Mouse (Mus musculus): ENCODE data around the gene Cidec. TPM values are rescaled to one million over a fixed set of nuclear protein-coding genes. Genes with fewer than 3 reads are reported as not detected.
A peak's percentile ranks its signal among the peaks of the same experiment; 100 is the strongest.

Cidec gene
- polyA plus RNA-seq, 1 experiment from 2014 or later = 24.4 TPM

GRCm38 (mm10) chr6:113457952-113458534 is 22.5 kb upstream of the Cidec start, which contains the start of gene Il17re:
Gene Il17re (plus strand): TSS chr6:113458484.
- Histone ChIP-seq H3K27me3 (replicated peaks; ENCODE audit: control insufficient read depth, insufficient read depth, low read length) (no peaks in the 10 kb centered on the region), H3K27ac (ENCODE audit: low read length) (no peak within 1 kb of the TSS), H3K9ac (ENCODE audit: low read depth, low read length) (peak within 1 kb of the TSS; percentile 64), H3K36me3 (ENCODE audit: control insufficient read depth, insufficient read depth, low read length) (no peaks in the 10 kb centered on the region), H3K4me2 (ENCODE audit: low read depth, low read length) (peak within 1 kb of the TSS; percentile 30), H3K4me1 (ENCODE audit: control insufficient read depth, insufficient read depth, low read length) (no peaks in the 10 kb centered on the region), H3K4me3 (ENCODE audit: low read length) (peak within 1 kb of the TSS; percentile 27), H3K9me3 (ENCODE audit: control insufficient read depth, low read length) (no peaks in the 10 kb centered on the region)
- no peak for ATAC-seq
- 54% methylated on average over 10 of the region's 10 CpGs for WGBS

- H3K9me3 ChIP-seq (ENCODE audit: control insufficient read depth, low read length) = no peaks in the 10 kb centered on the region
- H3K27ac ChIP-seq (ENCODE audit: low read length) = no peak overlapping the region
- no peaks in the 10 kb centered on the region for H3K4me1 ChIP-seq (ENCODE audit: control insufficient read depth, insufficient read depth, low read length)
- no peaks in the 10 kb centered on the region for H3K27me3 ChIP-seq (replicated peaks; ENCODE audit: control insufficient read depth, insufficient read depth, low read length)
- H3K4me3 ChIP-seq (ENCODE audit: low read length) = no peak overlapping the region
- no peaks in the 10 kb centered on the region for H3K36me3 ChIP-seq (ENCODE audit: control insufficient read depth, insufficient read depth, low read length)
- WGBS = 56% methylated on average over 5 of the region's 5 CpGs
- no peak overlapping the region for H3K9ac ChIP-seq (ENCODE audit: low read depth, low read length)
- peak; percentile 55; the same call in 1 of the 2 replicates for ATAC-seq
- H3K4me2 ChIP-seq (ENCODE audit: low read depth, low read length) = no peak overlapping the region
These were observed 19.4 kb upstream of the Cidec start for GRCm38 (mm10) chr6:113455007-113455406.

GRCm38 (mm10) chr6:113451839-113452238 is 16.3 kb upstream of the Cidec start:
- Histone ChIP-seq H3K4me1 (ENCODE audit: control insufficient read depth, insufficient read depth, low read length) (no peaks in the 10 kb centered on the region), H3K9ac (ENCODE audit: low read depth, low read length) (no peak overlapping the region), H3K27ac (ENCODE audit: low read length) (no peak overlapping the region), H3K9me3 (ENCODE audit: control insufficient read depth, low read length) (no peaks in the 10 kb centered on the region), H3K36me3 (ENCODE audit: control insufficient read depth, insufficient read depth, low read length) (peaks cover 16% of the 10 kb centered on the region; the same call in 1 of the 2 replicates), H3K27me3 (replicated peaks; ENCODE audit: control insufficient read depth, insufficient read depth, low read length) (no peaks in the 10 kb centered on the region), H3K4me2 (ENCODE audit: low read depth, low read length) (no peak overlapping the region), H3K4me3 (ENCODE audit: low read length) (no peak overlapping the region)
- no peak for ATAC-seq
- 70% methylated on average over 2 of the region's 2 CpGs for WGBS

GRCm38 (mm10) chr6:113447639-113448038 is 12.1 kb upstream of the Cidec start:
- Histone ChIP-seq H3K9ac (ENCODE audit: low read depth, low read length) (no peak overlapping the region), H3K27me3 (replicated peaks; ENCODE audit: control insufficient read depth, insufficient read depth, low read length) (no peaks in the 10 kb centered on the region), H3K4me1 (ENCODE audit: control insufficient read depth, insufficient read depth, low read length) (peaks cover 7% of the 10 kb centered on the region; the same call in 1 of the 2 replicates), H3K4me2 (ENCODE audit: low read depth, low read length) (no peak overlapping the region), H3K27ac (ENCODE audit: low read length) (no peak overlapping the region), H3K36me3 (ENCODE audit: control insufficient read depth, insufficient read depth, low read length) (peaks cover 18% of the 10 kb centered on the region; the same call in 1 of the 2 replicates), H3K9me3 (ENCODE audit: control insufficient read depth, low read length) (no peaks in the 10 kb centered on the region), H3K4me3 (ENCODE audit: low read length) (no peak overlapping the region)
- WGBS = 91% methylated on average over 4 of the region's 4 CpGs
- ATAC-seq = no peak

- H3K4me1 ChIP-seq (ENCODE audit: control insufficient read depth, insufficient read depth, low read length) = peaks cover 7% of the 10 kb centered on the region; the same call in 1 of the 2 replicates
- H3K4me2 ChIP-seq (ENCODE audit: low read depth, low read length) = no peak overlapping the region
- peaks cover 18% of the 10 kb centered on the region; the same call in 1 of the 2 replicates for H3K36me3 ChIP-seq (ENCODE audit: control insufficient read depth, insufficient read depth, low read length)
- ATAC-seq = peak; percentile 32
- no peak overlapping the region for H3K9ac ChIP-seq (ENCODE audit: low read depth, low read length)
- H3K27me3 ChIP-seq (replicated peaks; ENCODE audit: control insufficient read depth, insufficient read depth, low read length) = no peaks in the 10 kb centered on the region
- no peaks in the 10 kb centered on the region for H3K9me3 ChIP-seq (ENCODE audit: control insufficient read depth, low read length)
- peak overlapping the region; percentile 9; the same call in 1 of the 2 replicates for H3K27ac ChIP-seq (ENCODE audit: low read length)
- WGBS = 66% methylated on average over 7 of the region's 8 CpGs
- no peak overlapping the region for H3K4me3 ChIP-seq (ENCODE audit: low read length)
These were observed 8.8 kb upstream of the Cidec start for GRCm38 (mm10) chr6:113444207-113444965.

- peak overlapping the region; percentile 79 for H3K4me3 ChIP-seq (ENCODE audit: low read length)
- ATAC-seq = no peak
- peaks cover 14% of the 10 kb centered on the region; the same call in 1 of the 2 replicates for H3K36me3 ChIP-seq (ENCODE audit: control insufficient read depth, insufficient read depth, low read length)
- peak overlapping the region; percentile 67; the same call in 1 of the 2 replicates for H3K27ac ChIP-seq (ENCODE audit: low read length)
- H3K9ac ChIP-seq (ENCODE audit: low read depth, low read length) = peak overlapping the region; percentile 94
- H3K9me3 ChIP-seq (ENCODE audit: control insufficient read depth, low read length) = no peaks in the 10 kb centered on the region
- 43% methylated on average over 12 of the region's 12 CpGs for WGBS
- H3K4me2 ChIP-seq (ENCODE audit: low read depth, low read length) = peak overlapping the region; percentile 87
- peaks cover 7% of the 10 kb centered on the region; the same call in 1 of the 2 replicates for H3K4me1 ChIP-seq (ENCODE audit: control insufficient read depth, insufficient read depth, low read length)
- no peaks in the 10 kb centered on the region for H3K27me3 ChIP-seq (replicated peaks; ENCODE audit: control insufficient read depth, insufficient read depth, low read length)
These were observed 7.5 kb upstream of the Cidec start for GRCm38 (mm10) chr6:113443091-113443490.

- H3K36me3 ChIP-seq (ENCODE audit: control insufficient read depth, insufficient read depth, low read length) = peaks cover 9% of the 10 kb centered on the region; the same call in 1 of the 2 replicates
These were observed 7.0 kb upstream of the Cidec start, which contains the start of gene Jagn1 for GRCm38 (mm10) chr6:113442442-113443090. Gene Jagn1 (plus strand): TSS chr6:113442569.

GRCm38 (mm10) chr6:113442087-113442441 is 6.5 kb upstream of the Cidec start:
- H3K9ac ChIP-seq (ENCODE audit: low read depth, low read length) = peak overlapping the region; percentile 94
- H3K4me3 ChIP-seq (ENCODE audit: low read length) = peak overlapping the region; percentile 79
- peaks cover 7% of the 10 kb centered on the region; the same call in 1 of the 2 replicates for H3K4me1 ChIP-seq (ENCODE audit: control insufficient read depth, insufficient read depth, low read length)
- 0 out of 2 replicates have a peak, but pooled peaks cover 4% of the 10 kb centered on the region for H3K36me3 ChIP-seq (ENCODE audit: control insufficient read depth, insufficient read depth, low read length)
- 0 out of 2 replicates have a peak, but pooled peaks have one; percentile 14 for ATAC-seq
- H3K27ac ChIP-seq (ENCODE audit: low read length) = 0 out of 2 replicates have a peak overlapping the region, but pooled peaks have one; percentile 1
- no peaks in the 10 kb centered on the region for H3K9me3 ChIP-seq (ENCODE audit: control insufficient read depth, low read length)
- WGBS = 41% methylated on average over 9 of the region's 9 CpGs
- peak overlapping the region; percentile 87 for H3K4me2 ChIP-seq (ENCODE audit: low read depth, low read length)
- H3K27me3 ChIP-seq (replicated peaks; ENCODE audit: control insufficient read depth, insufficient read depth, low read length) = no peaks in the 10 kb centered on the region

More at GRCm38 (mm10) chr6:113442442-113443090, 7.0 kb upstream of the Cidec start, which contains the start of gene Jagn1:
- ATAC-seq = peak; percentile 88
- Histone ChIP-seq H3K9ac (ENCODE audit: low read depth, low read length) (peak within 1 kb of the TSS; percentile 94), H3K4me2 (ENCODE audit: low read depth, low read length) (peak within 1 kb of the TSS; percentile 87), H3K9me3 (ENCODE audit: control insufficient read depth, low read length) (no peaks in the 10 kb centered on the region), H3K27me3 (replicated peaks; ENCODE audit: control insufficient read depth, insufficient read depth, low read length) (no peaks in the 10 kb centered on the region), H3K27ac (ENCODE audit: low read length) (peak within 1 kb of the TSS; percentile 67), H3K4me3 (ENCODE audit: low read length) (peak within 1 kb of the TSS; percentile 79), H3K4me1 (ENCODE audit: control insufficient read depth, insufficient read depth, low read length) (peaks cover 7% of the 10 kb centered on the region; the same call in 1 of the 2 replicates)
- WGBS = under 1% methylated on average over 45 of the region's 45 CpGs

All from intestine, embryonic 16.5 days (tissue).